Mouse (Mus musculus): ENCODE results near the gene Hist1h2af.

GRCm38 (mm10) chr13:23503797-23504196 lies 29.9 kb upstream of the Hist1h2af start:
- TF ChIP-seq MAFK (IDR thresholded peaks at IDR 0.05; ENCODE audit: insufficient read depth, low read depth, low read length) (peak; percentile 83), ZNF384 (IDR thresholded peaks at IDR 0.05; ENCODE audit: low read depth, low read length) (no peak), CHD2 (IDR thresholded peaks at IDR 0.05; ENCODE audit: low read depth, low read length) (no peak), ZC3H11A (IDR thresholded peaks at IDR 0.05; ENCODE audit: borderline replicate concordance, low read depth, low read length) (no peak), HCFC1 (IDR thresholded peaks at IDR 0.05; ENCODE audit: borderline replicate concordance, insufficient read depth, low read length) (no peak)
